Mouse (Mus musculus) ES-E14 (cell line): ENCODE measurements around the gene Sox13.

Experiments
- CHD2 ChIP-seq: IDR thresholded peaks from 2 replicates; pipeline ENCODE4 v1.6.1; 2014; ENCODE audit warnings: mild to moderate bottlenecking, low read depth, low read length, inconsistent platforms
- HCFC1 ChIP-seq: IDR thresholded peaks from 2 replicates; pipeline ENCODE4 v1.6.1; 2012; ENCODE audit warnings: low read length, inconsistent platforms, borderline replicate concordance; ENCODE audit not compliant: insufficient read depth
- MAFK ChIP-seq: IDR thresholded peaks from 2 replicates; pipeline ENCODE4 v1.6.1; 2014; ENCODE audit warnings: mild to moderate bottlenecking, low read depth, low read length, inconsistent platforms; ENCODE audit not compliant: insufficient read depth
- ZC3H11A ChIP-seq: IDR thresholded peaks from 2 replicates; pipeline ENCODE4 v1.6.1; 2012; ENCODE audit warnings: low read depth, mild to moderate bottlenecking, inconsistent platforms, low read length, borderline replicate concordance
- ZNF384 ChIP-seq: IDR thresholded peaks from 2 replicates; pipeline ENCODE4 v1.6.1; 2012; ENCODE audit warnings: low read depth, low read length, inconsistent platforms

DNA sequence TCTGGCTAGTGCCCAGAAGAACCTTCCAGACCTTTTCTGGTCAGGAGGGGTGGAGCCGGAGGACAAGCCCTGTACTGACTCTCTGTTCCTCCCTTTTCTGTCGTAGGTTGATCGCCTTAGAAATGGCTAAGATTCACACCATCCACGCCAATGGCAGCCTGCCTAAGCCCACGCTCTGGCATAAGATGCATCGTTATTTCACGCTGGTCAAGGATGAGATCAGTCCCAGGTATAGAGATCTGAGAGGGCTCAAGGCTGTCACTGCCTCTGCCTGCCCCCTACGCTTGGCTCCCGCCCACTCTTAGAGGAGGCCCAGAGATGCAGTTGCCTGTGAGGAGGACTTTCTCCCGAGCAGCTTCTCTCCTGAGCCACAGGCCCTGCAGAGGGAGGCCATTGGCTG lies 55.5 kb downstream of the Sox13 start:
- no peak for TF ChIP-seq HCFC1
- TF ChIP-seq CHD2, result no peak
- no peak for TF ChIP-seq MAFK
- TF ChIP-seq ZNF384, result no peak
- no peak for TF ChIP-seq ZC3H11A
